10 mouse cellular contexts compared by ENCODE assay signal in the genomic region with DNA sequence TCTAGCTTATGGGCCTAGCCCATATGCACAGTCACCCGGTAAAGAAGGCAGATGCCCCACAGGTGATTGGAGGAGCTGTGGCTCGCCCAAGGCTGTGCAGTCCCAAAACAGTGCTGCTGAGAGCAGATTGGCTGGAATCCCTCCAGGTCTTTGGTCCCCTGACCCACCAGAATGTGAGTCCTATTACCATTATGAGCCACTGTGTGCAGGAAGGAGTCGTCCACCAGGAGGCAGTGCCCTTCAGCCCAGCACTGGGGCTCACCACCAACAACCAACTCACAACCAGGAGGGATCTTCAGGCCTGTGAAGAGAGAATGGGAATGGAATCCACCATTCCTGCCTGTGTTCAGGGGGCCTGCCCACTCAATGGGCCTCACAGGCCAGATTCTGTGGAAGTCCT. TPM values are rescaled to one million over a fixed set of nuclear protein-coding genes. Genes with fewer than 3 reads are reported as not detected.
A peak's percentile ranks its signal among the peaks of the same experiment; 100 is the strongest.
DNase-seq lines count a peak whose midpoint lies in the region; ATAC-seq and TF ChIP-seq lines count a peak whose summit lies in the region.
"Had no signal": no experiment of that assay in that cellular context is flagged by ENCODE, and none has a peak within 500 bp of the region (broad histone marks: within the 10 kb centered on the region; RNA-seq: fewer than 3 reads in every experiment).

No protein-coding gene starts in this region.

- H3K9ac ChIP-seq in intestine, embryonic 14.5 days (ENCODE audit: low read length) = no peak overlapping the region
- H3K9ac ChIP-seq in intestine, embryonic 15.5 days = no peak overlapping the region
- H3K9ac ChIP-seq: embryonic facial prominence, embryonic 12.5 days; limb, embryonic 12.5 days had no signal

- no peaks in the 10 kb centered on the region for H3K9me3 ChIP-seq in intestine, embryonic 14.5 days (ENCODE audit: control insufficient read depth, low read length)
- H3K9me3 ChIP-seq in intestine, embryonic 15.5 days = no peaks in the 10 kb centered on the region
- H3K9me3 ChIP-seq: embryonic facial prominence, embryonic 12.5 days; limb, embryonic 12.5 days had no signal

- peaks cover 15% of the 10 kb centered on the region; the same call in 1 of the 2 replicates for H3K36me3 ChIP-seq in intestine, embryonic 14.5 days (ENCODE audit: control insufficient read depth, insufficient read depth, low read length)
- 0 out of 2 replicates have a peak, but pooled peaks cover 4% of the 10 kb centered on the region for H3K36me3 ChIP-seq in intestine, embryonic 15.5 days
- H3K36me3 ChIP-seq in spleen, adult 2 months (ENCODE audit: control insufficient read depth, insufficient read depth, low read length) = peaks cover 13% of the 10 kb centered on the region

- H3K4me1 ChIP-seq in intestine, embryonic 14.5 days (replicated peaks; ENCODE audit: control insufficient read depth, insufficient read depth, low read length) = peaks cover 3% of the 10 kb centered on the region; the same call in 1 of the 2 replicates
- peaks cover 13% of the 10 kb centered on the region for H3K4me1 ChIP-seq in intestine, embryonic 15.5 days (replicated peaks)
- peaks cover 7% of the 10 kb centered on the region; the same call in 1 of the 2 replicates for H3K4me1 ChIP-seq in spleen, adult 2 months (ENCODE audit: control insufficient read depth, insufficient read depth, insufficient read length)

- ATAC-seq in intestine, embryonic 14.5 days (replicated peaks; ENCODE audit: low FRiP score, low TSS enrichment, low read depth) = 0 out of 2 replicates have a peak, but pooled peaks have one; percentile 29
- no peak for ATAC-seq in intestine, embryonic 15.5 days

- no peak for DNase-seq in intestine, embryonic 14.5 days (ENCODE audit: low spot score)
- peak in 1 of 2 experiments; percentile 37 for DNase-seq in spleen, adult 2 months (ENCODE audit: low read depth in 1 of 2, low spot score in 2 of 2)
- DNase-seq in spleen, adult 12 weeks (ENCODE audit: low spot score) = no peak
- DNase-seq in cerebellum, adult 8-10 months = peak; percentile 44
- DNase-seq in lung, postnatal 14 days = peak; percentile 41
- no peak for DNase-seq in urinary bladder, postnatal 10 days (ENCODE audit: low spot score)
- no peak for DNase-seq in layer of hippocampus, adult 8-10 months (ENCODE audit: low spot score in 2 of 2)

- peak; percentile 68; the same call in 1 of the 2 replicates for TF ChIP-seq CTCF in spleen, adult 2 months (IDR thresholded peaks at IDR 0.05; ENCODE audit: extremely low read depth, insufficient read depth, insufficient read length, insufficient replicate concordance)

- H3K4me2 ChIP-seq in intestine, embryonic 14.5 days (ENCODE audit: low read length) = no peak overlapping the region
- no peak overlapping the region for H3K4me2 ChIP-seq in intestine, embryonic 15.5 days (replicated peaks)
- H3K4me2 ChIP-seq: embryonic facial prominence, embryonic 12.5 days; limb, embryonic 12.5 days had no signal

- H3K4me3 ChIP-seq in intestine, embryonic 14.5 days (ENCODE audit: low read depth, low read length) = no peak overlapping the region
- H3K4me3 ChIP-seq in intestine, embryonic 15.5 days (replicated peaks) = no peak overlapping the region
- H3K4me3 ChIP-seq in spleen, adult 2 months (ENCODE audit: extremely low read depth, insufficient read depth, insufficient read length) = no peak overlapping the region
- H3K4me3 ChIP-seq: embryonic facial prominence, embryonic 12.5 days; limb, embryonic 12.5 days had no signal

- no peak for TF ChIP-seq POLR2A in spleen, adult 2 months (IDR thresholded peaks at IDR 0.05; ENCODE audit: low read depth, low read length)

- peaks cover 17% of the 10 kb centered on the region for H3K27me3 ChIP-seq in intestine, embryonic 14.5 days (replicated peaks; ENCODE audit: control insufficient read depth, insufficient read depth, low read length)
- peaks cover 17% of the 10 kb centered on the region for H3K27me3 ChIP-seq in intestine, embryonic 15.5 days (replicated peaks)
- H3K27me3 ChIP-seq in spleen, adult 2 months (ENCODE audit: control insufficient read depth, insufficient read depth, low read length) = peaks cover 5% of the 10 kb centered on the region; the same call in 1 of the 2 replicates

- H3K27ac ChIP-seq in intestine, embryonic 14.5 days (ENCODE audit: low read depth) = no peak overlapping the region
- H3K27ac ChIP-seq in intestine, embryonic 15.5 days = no peak overlapping the region
- H3K27ac ChIP-seq in spleen, adult 2 months (ENCODE audit: insufficient read depth, low read length) = no peak overlapping the region
- H3K27ac ChIP-seq: embryonic facial prominence, embryonic 12.5 days; limb, embryonic 12.5 days had no signal

- 50% methylated on average over 3 of the region's 3 CpGs for WGBS in intestine, embryonic 14.5 days
- WGBS in intestine, embryonic 15.5 days = 56% methylated on average over 3 of the region's 3 CpGs
- 71% methylated on average over 3 of the region's 3 CpGs for WGBS in spleen, adult 2 months

RNA-seq across cellular contexts. Expression of gene Asphd1, which starts 2.9 kb away (rescaled TPM):
- polyA plus RNA-seq in intestine, embryonic 14.5 days (2014; fragmentation: Nextera tagmentation; extraction: Ambion mirVana) = 0.39 and 0.65 TPM in 2 replicates
- polyA plus RNA-seq in intestine, embryonic 15.5 days (2015; fragmentation: Nextera tagmentation; extraction: Ambion mirVana) = 0.32 and 0.46 TPM in 2 replicates
- polyA plus RNA-seq in spleen, adult 2 months (2012; rRNA removed) = not detected in 2 replicates
- 10 to 100 TPM; 27.2 to 41.0 (median 31.5) TPM for total RNA-seq in layer of hippocampus, adult 8-10 months (2022)

RNA-seq across cellular contexts. Expression of gene Sez6l2, which starts 3.8 kb away (rescaled TPM):
- 3.2 and 3.8 TPM in 2 replicates for polyA plus RNA-seq in intestine, embryonic 14.5 days (2014; fragmentation: Nextera tagmentation; extraction: Ambion mirVana)
- 2.4 and 2.9 TPM in 2 replicates for polyA plus RNA-seq in intestine, embryonic 15.5 days (2015; fragmentation: Nextera tagmentation; extraction: Ambion mirVana)
- polyA plus RNA-seq in spleen, adult 2 months (2012; rRNA removed) = 2.4 and 2.9 TPM in 2 replicates
- total RNA-seq in layer of hippocampus, adult 8-10 months (2022) = 100 to 1,000 TPM; 433 to 476 (median 455) TPM

RNA-seq across cellular contexts. Expression of gene Kctd13, which starts 17.9 kb away (rescaled TPM):
- polyA plus RNA-seq in intestine, embryonic 14.5 days (2014; fragmentation: Nextera tagmentation; extraction: Ambion mirVana) = 13.1 TPM in 2 replicates
- 13.6 and 13.9 TPM in 2 replicates for polyA plus RNA-seq in intestine, embryonic 15.5 days (2015; fragmentation: Nextera tagmentation; extraction: Ambion mirVana)
- 21.5 and 29.9 TPM in 2 replicates for polyA plus RNA-seq in spleen, adult 2 months (2012; rRNA removed)
- 100 to 1,000 TPM; 137 to 173 (median 161) TPM for total RNA-seq in layer of hippocampus, adult 8-10 months (2022)

RNA-seq across cellular contexts. Expression of gene Tmem219, which starts 23.8 kb away (rescaled TPM):
- polyA plus RNA-seq in intestine, embryonic 14.5 days (2014; fragmentation: Nextera tagmentation; extraction: Ambion mirVana) = 29.5 and 31.7 TPM in 2 replicates
- 27.8 and 33.3 TPM in 2 replicates for polyA plus RNA-seq in intestine, embryonic 15.5 days (2015; fragmentation: Nextera tagmentation; extraction: Ambion mirVana)
- polyA plus RNA-seq in spleen, adult 2 months (2012; rRNA removed) = 81.7 and 94.0 TPM in 2 replicates
- 10 to 100 TPM; 21.8 to 34.3 (median 25.6) TPM for total RNA-seq in layer of hippocampus, adult 8-10 months (2022)

RNA-seq across cellular contexts. Expression of gene Cdipt, which starts 29.2 kb away (rescaled TPM):
- 105 and 109 TPM in 2 replicates for polyA plus RNA-seq in intestine, embryonic 14.5 days (2014; fragmentation: Nextera tagmentation; extraction: Ambion mirVana)
- 123 and 136 TPM in 2 replicates for polyA plus RNA-seq in intestine, embryonic 15.5 days (2015; fragmentation: Nextera tagmentation; extraction: Ambion mirVana)
- 154 and 201 TPM in 2 replicates for polyA plus RNA-seq in spleen, adult 2 months (2012; rRNA removed)
- total RNA-seq in layer of hippocampus, adult 8-10 months (2022) = 100 to 1,000 TPM; 138 to 156 (median 152) TPM

Comparison
In these comparisons a context has a peak if more than half of its experiments do, and no peak if none do; other contexts are left out.
1. DNase-seq: peak in cerebellum, adult 8-10 months (single experiment) and lung, postnatal 14 days (single experiment); none in intestine, embryonic 14.5 days (single experiment), spleen, adult 12 weeks (single experiment), urinary bladder, postnatal 10 days (single experiment) and layer of hippocampus, adult 8-10 months (0 of 2).